Mouse (Mus musculus) CH12.LX (cell line): Measurements from ENCODE around the gene D17H6S53E. TPM values are rescaled to one million over a fixed set of nuclear protein-coding genes. Genes with fewer than 3 reads are reported as not detected.

Experiments
- DNase-seq: peaks from one replicate; pipeline ENCODE4 v3.0.0-alpha.2; 2013; ENCODE audit errors: extremely low read depth
- H3K27ac ChIP-seq: 2 replicates; pipeline ENCODE4 v1.5.1; 2012; ENCODE audit warnings: low read depth, mild to moderate bottlenecking, control low read depth, moderate library complexity; ENCODE audit not compliant: insufficient read depth
- H3K27me3 ChIP-seq: replicated peaks from 2 replicates; pipeline ENCODE3; 2012; ENCODE audit warnings: inconsistent platforms
- H3K36me3 ChIP-seq, 2 experiments: replicated peaks in 1 of 2; 2 replicates each; pipeline versions ENCODE3 to v1.6.1; 2012; ENCODE audit warnings: inconsistent platforms in 1 of 2, low read length in 1 of 2, mild to moderate bottlenecking in 1 of 2, mixed read lengths in 1 of 2, moderate library complexity in 1 of 2; ENCODE audit not compliant: control insufficient read depth in 1 of 2, insufficient read depth in 1 of 2
- H3K4me1 ChIP-seq, 2 experiments: 2 replicates each; pipeline ENCODE4 v1.6.1; 2012; ENCODE audit warnings: inconsistent platforms in 1 of 2, moderate library complexity in 1 of 2; ENCODE audit not compliant: insufficient read depth in 2 of 2, control insufficient read depth in 1 of 2
- H3K4me2 ChIP-seq: 2 replicates; pipeline ENCODE4 v1.6.1; 2012; ENCODE audit warnings: low read depth, mild to moderate bottlenecking, control low read depth; ENCODE audit not compliant: poor library complexity, insufficient read depth, severe bottlenecking
- H3K4me3 ChIP-seq, 3 experiments: fragments of 150-350 bp in 1 of 3; sonication (generic) in 1 of 3; replicated peaks in 1 of 3; 2 replicates each; pipeline versions ENCODE3 to v1.5.1; 2011 to 2012; ENCODE audit warnings: low read depth in 2 of 3, low read length in 2 of 3, mild to moderate bottlenecking in 2 of 3, moderate library complexity in 2 of 3, control low read depth in 1 of 3, improper control_type of control experiment in 1 of 3, inconsistent platforms in 1 of 3, mixed read lengths in 1 of 3; ENCODE audit not compliant: poor library complexity in 1 of 3
- H3K79me2 ChIP-seq: replicated peaks from 2 replicates; pipeline ENCODE4 v1.6.1; 2012; ENCODE audit warnings: mild to moderate bottlenecking, moderate library complexity; ENCODE audit not compliant: control insufficient read depth, poor library complexity, insufficient read depth, severe bottlenecking; ENCODE audit errors: extremely low read depth
- H3K9ac ChIP-seq: 2 replicates; pipeline ENCODE4 v1.6.1; 2012; ENCODE audit warnings: low read depth, mild to moderate bottlenecking, control low read depth, moderate library complexity; ENCODE audit not compliant: insufficient read depth
- H3K9me3 ChIP-seq: replicated peaks from 2 replicates; pipeline ENCODE3; 2012; ENCODE audit warnings: low read length, inconsistent platforms, mixed read lengths
- BHLHE40 ChIP-seq: IDR thresholded peaks from 2 replicates; pipeline ENCODE4 v1.6.1; 2011; ENCODE audit warnings: mild to moderate bottlenecking, low read depth, low read length, improper control_type of control experiment
- CHD1 ChIP-seq: IDR thresholded peaks from 2 replicates; pipeline ENCODE4 v1.6.1; 2012; ENCODE audit warnings: low read depth, low read length, improper control_type of control experiment, inconsistent platforms
- ETS1 ChIP-seq: conservative IDR thresholded peaks from 2 replicates; pipeline ENCODE4 v1.6.1; 2012; ENCODE audit warnings: low read depth, mild to moderate bottlenecking, inconsistent platforms, low read length, improper control_type of control experiment, moderate library complexity
- IRF4 ChIP-seq: IDR thresholded peaks from 2 replicates; pipeline ENCODE4 v1.6.1; 2014; ENCODE audit warnings: low read depth, mild to moderate bottlenecking, inconsistent platforms, low read length, improper control_type of control experiment
- MAX ChIP-seq: IDR thresholded peaks from 2 replicates; pipeline ENCODE4 v1.6.1; 2011; ENCODE audit warnings: low read length, improper control_type of control experiment
- MEF2A ChIP-seq: IDR thresholded peaks from 2 replicates; pipeline ENCODE4 v1.6.1; 2014; ENCODE audit warnings: low read depth, mild to moderate bottlenecking, inconsistent platforms, low read length, improper control_type of control experiment, borderline replicate concordance
- MXI1 ChIP-seq: IDR thresholded peaks from 2 replicates; pipeline ENCODE4 v1.6.1; 2011; ENCODE audit warnings: mild to moderate bottlenecking, low read depth, low read length, improper control_type of control experiment
- MYC ChIP-seq: IDR thresholded peaks from 2 replicates; pipeline ENCODE4 v1.6.1; 2011; ENCODE audit warnings: low read depth, mild to moderate bottlenecking, improper control_type of control experiment, low read length
- PAX5 ChIP-seq: IDR thresholded peaks from 2 replicates; pipeline ENCODE4 v1.6.1; 2012; ENCODE audit warnings: low read length, inconsistent platforms, mixed read lengths
- POLR2A ChIP-seq: IDR thresholded peaks from 2 replicates; pipeline ENCODE4 v1.6.1; 2011; ENCODE audit warnings: low read depth, mild to moderate bottlenecking, improper control_type of control experiment, low read length
- POLR2AphosphoS2 ChIP-seq: IDR thresholded peaks from 2 replicates; pipeline ENCODE4 v1.6.1; 2011; ENCODE audit warnings: low read depth, low read length, improper control_type of control experiment
- RAD21 ChIP-seq: IDR thresholded peaks from 2 replicates; pipeline ENCODE4 v1.6.1; 2011; ENCODE audit warnings: low read depth, mild to moderate bottlenecking, low read length, improper control_type of control experiment, moderate library complexity
- RCOR1 ChIP-seq: conservative IDR thresholded peaks from 2 replicates; pipeline ENCODE4 v1.6.1; 2012; ENCODE audit warnings: low read depth, mild to moderate bottlenecking, inconsistent platforms, low read length, improper control_type of control experiment
- SMC3 ChIP-seq: IDR thresholded peaks from 2 replicates; pipeline ENCODE4 v1.6.1; 2011; ENCODE audit warnings: low read depth, low read length, improper control_type of control experiment
- TBP ChIP-seq: conservative IDR thresholded peaks from 2 replicates; pipeline ENCODE4 v1.6.1; 2011; ENCODE audit warnings: low read depth, low read length, improper control_type of control experiment
- UBTF ChIP-seq: IDR thresholded peaks from 2 replicates; pipeline ENCODE4 v1.6.1; 2012; ENCODE audit warnings: low read depth, mild to moderate bottlenecking, inconsistent platforms, low read length, improper control_type of control experiment, moderate library complexity
- USF1 ChIP-seq: IDR thresholded peaks from 2 replicates; pipeline ENCODE4 v1.6.1; 2014; ENCODE audit warnings: low read depth, mild to moderate bottlenecking, inconsistent platforms, low read length, improper control_type of control experiment
- USF2 ChIP-seq: conservative IDR thresholded peaks from 2 replicates; pipeline ENCODE4 v1.6.1; 2011; ENCODE audit warnings: low read depth, low read length, improper control_type of control experiment
- ZMIZ1 ChIP-seq: IDR thresholded peaks from 2 replicates; pipeline ENCODE4 v1.6.1; 2012; ENCODE audit warnings: low read depth, mild to moderate bottlenecking, inconsistent platforms, low read length, improper control_type of control experiment
- dilution Hi-C: fragments of 300-500 bp; cut with MboI; formaldehyde crosslinking; loops from 2 replicates; pipeline ENCODE4 v1.14.3; 2020; ENCODE audit warnings: low sequenced_read_pairs; ENCODE audit not compliant: extremely low pct_unique_long_range_greater_than_20kb, extremely low pct_ligation_motif_present
- in situ Hi-C: fragments of 300-500 bp; cut with MboI; formaldehyde crosslinking; loops from 3 replicates; pipeline ENCODE4 v1.14.3; 2019; ENCODE audit warnings: low sequenced_read_pairs, low pct_ligation_motif_present, low pct_unique_long_range_greater_than_20kb, mixed read lengths
- polyA plus RNA-seq: library from polyadenylated mRNA; unstranded; fragments of >175 nt; gene quantifications from 2 replicates; pipeline ENCODE4 v1.2.1, GENCODE M21; 2012; ENCODE audit warnings: low read depth; ENCODE audit not compliant: insufficient read length
- total RNA-seq, 2 experiments: library from RNA; depleted of rRNA; stranded (reverse); fragments of 300-350 nt in 1 of 2; fragments of >200 nt in 1 of 2; gene quantifications; 2 replicates each; pipeline ENCODE4 v1.2.3; 2012 to 2014

The D17H6S53E gene
- total and polyA plus RNA-seq, 3 experiments: 8.7 to 15.6 (median 11.9) TPM

- Histone ChIP-seq H3K4me3 (no peak overlapping the region), H3K36me3 (peaks cover 59 to 91% of the 10 kb centered on the region in 2 experiments)
- in situ Hi-C loops: no loop called here
- TF ChIP-seq BHLHE40 (no peak), MAX (no peak), ZMIZ1 (no peak), MEF2A (no peak), USF2 (no peak), PAX5 (no peak), IRF4 (no peak), ETS1 (no peak), POLR2AphosphoS2 (no peak), MXI1 (no peak), MYC (no peak), POLR2A (no peak), RAD21 (no peak), UBTF (no peak), RCOR1 (no peak), TBP (no peak), SMC3 (no peak), USF1 (no peak)
- TF ChIP-seq, all 38 proteins: peak for 0
- Histone ChIP-seq H3K79me2 (no peaks in the 10 kb centered on the region), H3K27me3 (no peaks in the 10 kb centered on the region), H3K9ac (no peak overlapping the region), H3K4me1 (peaks cover 0 to 10% of the 10 kb centered on the region in 2 experiments; a peak in 2 of 4 replicates), H3K9me3 (no peaks in the 10 kb centered on the region), H3K27ac (no peak overlapping the region), H3K4me2 (no peak overlapping the region)
- no peak for DNase-seq
- dilution Hi-C loops: no loop called here
Observed at GRCm38 (mm10) chr17:35097164-35097655, 29.0 kb upstream of the D17H6S53E start.

DNA sequence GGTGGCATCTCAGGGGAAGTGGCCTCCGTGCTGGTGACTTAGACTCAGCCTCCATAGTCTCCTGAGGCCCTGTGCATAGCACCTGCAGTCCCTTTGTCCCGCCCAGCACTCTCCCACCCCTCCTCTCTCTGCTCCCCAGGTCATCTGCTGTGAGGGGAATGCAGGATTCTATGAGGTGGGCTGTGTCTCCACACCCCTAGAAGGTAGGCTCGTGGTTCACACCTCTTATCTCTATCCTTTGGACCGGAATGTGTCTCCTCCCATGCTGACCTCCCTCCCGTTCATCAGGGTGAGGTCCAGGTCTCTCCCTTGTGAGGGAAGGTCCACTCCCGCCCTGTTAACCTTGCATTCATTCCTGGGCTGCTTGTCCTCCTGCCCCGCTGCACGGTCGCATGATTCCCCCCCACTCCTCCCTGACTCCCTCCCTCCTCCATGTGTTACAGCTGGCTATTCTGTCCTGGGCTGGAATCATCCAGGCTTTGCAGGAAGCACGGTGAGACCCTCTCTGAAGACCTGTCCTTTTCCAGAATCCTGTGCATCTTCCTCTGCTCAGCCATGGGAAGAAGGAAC lies 25.9 kb upstream of the D17H6S53E start:
- in situ Hi-C loops (no loop called here), dilution Hi-C loops (no loop called here)
- Histone ChIP-seq H3K79me2 (no peaks in the 10 kb centered on the region), H3K4me3 (no peak overlapping the region), H3K27me3 (no peaks in the 10 kb centered on the region), H3K4me1 (peaks cover 0 to 4% of the 10 kb centered on the region in 2 experiments; a peak in 1 of 4 replicates), H3K36me3 (peaks cover 58 to 93% of the 10 kb centered on the region in 2 experiments), H3K9ac (no peak overlapping the region)
- DNase-seq: no peak
- TF ChIP-seq POLR2AphosphoS2 (no peak), CHD1 (no peak), IRF4 (no peak), MXI1 (no peak)
- TF ChIP-seq, all 38 proteins: peak for 0
- Histone ChIP-seq H3K9me3 (no peaks in the 10 kb centered on the region), H3K4me2 (no peak overlapping the region), H3K27ac (no peak overlapping the region)
